Mouse (Mus musculus) myocyte (in vitro differentiated cells): ENCODE data around the gene Rpusd4. TPM values are rescaled to one million over a fixed set of nuclear protein-coding genes. Genes with fewer than 3 reads are reported as not detected.

ENCODE experiments used
- H3K27me3 ChIP-seq: one replicate; pipeline ENCODE4 v1.6.1; 2011; ENCODE audit not compliant: control insufficient read depth, insufficient read depth, insufficient read length
- H3K36me3 ChIP-seq: one replicate; pipeline ENCODE4 v1.6.1; 2011; ENCODE audit not compliant: control insufficient read depth, insufficient read depth
- H3K4me2 ChIP-seq: one replicate; pipeline ENCODE4 v1.6.1; 2011; ENCODE audit warnings: low read depth, control low read depth
- H3K4me3 ChIP-seq: one replicate; pipeline ENCODE4 v1.5.1; 2011; ENCODE audit warnings: mild to moderate bottlenecking, control low read depth, moderate library complexity
- H3K79me2 ChIP-seq: one replicate; pipeline ENCODE4 v1.6.1; 2011; ENCODE audit not compliant: control insufficient read depth, insufficient read depth
- H3ac ChIP-seq: one replicate; pipeline ENCODE4 v1.6.1; 2011; ENCODE audit not compliant: control insufficient read depth, insufficient read length
- CEBPB ChIP-seq: IDR thresholded peaks from 2 replicates; pipeline ENCODE4 v1.6.1; 2011; ENCODE audit warnings: mild to moderate bottlenecking, moderate library complexity; ENCODE audit not compliant: poor library complexity, insufficient read depth, severe bottlenecking
- E2F4 ChIP-seq: IDR thresholded peaks from one replicate; pipeline ENCODE4 v1.6.1; 2011; ENCODE audit warnings: mild to moderate bottlenecking, control low read depth, moderate library complexity; ENCODE audit not compliant: insufficient read depth
- MAX ChIP-seq: IDR thresholded peaks from one replicate; pipeline ENCODE4 v1.6.1; 2011; ENCODE audit warnings: low read depth, mild to moderate bottlenecking, control low read depth
- MYOD1 ChIP-seq, 3 experiments: IDR thresholded peaks; one replicate each; pipeline ENCODE4 v1.6.1; 2011; ENCODE audit warnings: control low read depth in 2 of 3, low read depth in 2 of 3, mild to moderate bottlenecking in 2 of 3, moderate library complexity in 1 of 3; ENCODE audit not compliant: insufficient read length in 2 of 3, control insufficient read depth in 1 of 3
- MYOG ChIP-seq, 3 experiments: IDR thresholded peaks; one replicate each; pipeline ENCODE4 v1.6.1; 2011; ENCODE audit warnings: control low read depth in 2 of 3, low read depth in 2 of 3, mild to moderate bottlenecking in 2 of 3; ENCODE audit not compliant: insufficient read length in 2 of 3, control insufficient read depth in 1 of 3, insufficient read depth in 1 of 3
- POLR2A ChIP-seq: IDR thresholded peaks from one replicate; pipeline ENCODE4 v1.6.1; 2011; ENCODE audit warnings: low read depth, mild to moderate bottlenecking, control low read depth, moderate library complexity; ENCODE audit not compliant: insufficient read length
- POLR2AphosphoS2 ChIP-seq: IDR thresholded peaks from one replicate; pipeline ENCODE4 v1.6.1; 2011; ENCODE audit warnings: low read depth, control low read depth; ENCODE audit not compliant: insufficient read length
- REST ChIP-seq: IDR thresholded peaks from one replicate; pipeline ENCODE4 v1.6.1; 2011; ENCODE audit warnings: mild to moderate bottlenecking, control low read depth, moderate library complexity; ENCODE audit not compliant: insufficient read depth, insufficient read length
- SRF ChIP-seq: IDR thresholded peaks from one replicate; pipeline ENCODE4 v1.6.1; 2011; ENCODE audit warnings: low read depth; ENCODE audit not compliant: control insufficient read depth, insufficient read length
- TCF12 ChIP-seq: IDR thresholded peaks from one replicate; pipeline ENCODE4 v1.6.1; 2011; ENCODE audit warnings: mild to moderate bottlenecking, control low read depth; ENCODE audit not compliant: poor library complexity, insufficient read depth, severe bottlenecking
- TCF3 ChIP-seq: IDR thresholded peaks from one replicate; pipeline ENCODE4 v1.6.1; 2011; ENCODE audit warnings: low read depth, control low read depth; ENCODE audit not compliant: insufficient read length
- USF1 ChIP-seq: IDR thresholded peaks from one replicate; pipeline ENCODE4 v1.6.1; 2011; ENCODE audit warnings: low read depth, mild to moderate bottlenecking, control low read depth, moderate library complexity
- polyA plus RNA-seq: library from polyadenylated mRNA; unstranded; fragments of >200 nt; fragmentation: generic; extraction: Trizol; gene quantifications from one replicate; pipeline ENCODE4 v1.2.1, GENCODE M21; 2012; ENCODE audit warnings: missing spikeins

The Rpusd4 gene
- polyA plus RNA-seq, 1 experiment, result 13.2 TPM

DNA sequence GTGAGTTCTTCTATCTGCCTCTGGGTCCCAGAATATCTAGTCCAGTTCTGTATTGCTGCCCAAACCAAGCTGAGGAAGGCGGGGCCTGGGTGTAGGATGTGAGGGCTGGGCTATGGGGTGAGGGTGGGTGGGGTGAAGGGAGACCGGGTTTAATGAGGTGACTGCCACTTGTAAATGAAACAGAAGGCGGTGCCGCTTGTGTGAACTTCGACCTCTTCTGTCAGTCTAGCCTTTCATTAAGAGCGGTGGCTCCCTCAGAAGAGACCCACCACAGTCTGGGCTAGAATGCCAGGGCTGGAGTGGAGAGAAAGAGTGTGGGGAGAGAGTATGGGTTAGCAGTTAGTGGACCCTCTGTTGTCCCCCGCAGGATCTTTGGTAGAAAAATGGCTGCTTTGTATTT lies 22.3 kb downstream of the Rpusd4 start:
- Histone ChIP-seq H3K4me2 (no peak overlapping the region), H3ac (no peak overlapping the region), H3K36me3 (no peaks in the 10 kb centered on the region), H3K27me3 (no peaks in the 10 kb centered on the region), H3K79me2 (no peaks in the 10 kb centered on the region), H3K4me3 (no peak overlapping the region)
- no peak for TF ChIP-seq REST
- TF ChIP-seq POLR2AphosphoS2, result no peak
- TF ChIP-seq CEBPB, result no peak
- no peak for TF ChIP-seq TCF12
- no peak for TF ChIP-seq POLR2A
- no peak for TF ChIP-seq MYOD1 (IDR thresholded peaks at IDR 0.05; ENCODE audit: control insufficient read depth in 1 of 3, insufficient read length in 2 of 3, low read depth in 2 of 3)
- TF ChIP-seq TCF3, result no peak
- TF ChIP-seq MAX, result no peak
- no peak for TF ChIP-seq USF1
- no peak for TF ChIP-seq E2F4
- no peak for TF ChIP-seq MYOG (IDR thresholded peaks at IDR 0.05; ENCODE audit: control insufficient read depth in 1 of 3, insufficient read depth in 1 of 3, insufficient read length in 2 of 3, low read depth in 2 of 3)
- no peak for TF ChIP-seq SRF

DNA sequence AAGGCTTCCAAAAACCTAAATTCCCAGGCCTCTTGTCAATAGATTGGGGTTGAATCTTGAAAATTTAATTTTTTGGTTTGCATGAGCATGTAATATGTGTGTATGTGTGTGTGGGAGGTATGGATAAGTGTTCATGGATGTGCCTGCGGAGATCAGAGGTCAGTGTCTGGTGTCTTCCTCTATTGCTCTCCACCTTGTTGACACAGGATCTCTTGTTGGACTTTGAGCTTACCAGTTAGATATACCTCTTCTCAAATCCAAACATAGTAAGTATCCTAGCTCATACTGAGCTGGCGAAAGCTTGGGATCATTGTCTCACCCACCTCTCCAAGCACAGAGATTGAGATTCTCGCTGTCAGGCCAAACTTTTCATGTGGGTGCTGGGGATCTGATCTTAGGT lies 22.8 kb downstream of the Rpusd4 start:
- Histone ChIP-seq H3K4me2 (no peak overlapping the region), H3K4me3 (no peak overlapping the region), H3K79me2 (no peaks in the 10 kb centered on the region), H3K27me3 (no peaks in the 10 kb centered on the region), H3ac (no peak overlapping the region), H3K36me3 (no peaks in the 10 kb centered on the region)
- TF ChIP-seq TCF3 (no peak), POLR2A (no peak), MYOG (IDR thresholded peaks at IDR 0.05; ENCODE audit: control insufficient read depth in 1 of 3, insufficient read depth in 1 of 3, insufficient read length in 2 of 3, low read depth in 2 of 3) (no peak), SRF (no peak), CEBPB (no peak), MAX (no peak), TCF12 (no peak), MYOD1 (IDR thresholded peaks at IDR 0.05; ENCODE audit: control insufficient read depth in 1 of 3, insufficient read length in 2 of 3, low read depth in 2 of 3) (no peak), REST (no peak), E2F4 (no peak), POLR2AphosphoS2 (no peak), USF1 (no peak)

DNA sequence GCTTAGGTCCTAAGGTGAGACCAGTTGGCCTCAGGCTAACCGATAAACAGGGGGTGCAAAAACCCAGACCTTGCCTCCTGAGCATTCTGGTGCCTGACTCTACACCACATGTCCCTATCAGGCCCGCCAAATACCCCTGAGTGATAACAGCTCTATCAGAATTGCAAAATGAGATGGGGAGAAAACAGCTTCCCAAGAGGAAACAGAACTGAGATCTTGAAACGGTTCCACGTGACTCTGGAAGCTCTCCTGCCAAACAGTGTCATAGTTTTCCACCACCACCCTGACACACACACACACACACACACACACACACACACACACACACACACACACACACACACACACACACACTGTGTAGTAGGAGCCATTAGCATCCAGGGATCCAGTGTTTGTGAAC lies 23.3 kb downstream of the Rpusd4 start:
- Histone ChIP-seq H3K79me2 (no peaks in the 10 kb centered on the region), H3K4me3 (no peak overlapping the region), H3K4me2 (no peak overlapping the region), H3K36me3 (no peaks in the 10 kb centered on the region), H3ac (no peak overlapping the region), H3K27me3 (no peaks in the 10 kb centered on the region)
- TF ChIP-seq SRF (no peak), TCF3 (no peak), POLR2AphosphoS2 (no peak), MYOD1 (IDR thresholded peaks at IDR 0.05; ENCODE audit: control insufficient read depth in 1 of 3, insufficient read length in 2 of 3, low read depth in 2 of 3) (no peak), POLR2A (no peak), REST (no peak), E2F4 (no peak), MAX (no peak), CEBPB (no peak), USF1 (no peak), MYOG (IDR thresholded peaks at IDR 0.05; ENCODE audit: control insufficient read depth in 1 of 3, insufficient read depth in 1 of 3, insufficient read length in 2 of 3, low read depth in 2 of 3) (no peak), TCF12 (no peak)

DNA sequence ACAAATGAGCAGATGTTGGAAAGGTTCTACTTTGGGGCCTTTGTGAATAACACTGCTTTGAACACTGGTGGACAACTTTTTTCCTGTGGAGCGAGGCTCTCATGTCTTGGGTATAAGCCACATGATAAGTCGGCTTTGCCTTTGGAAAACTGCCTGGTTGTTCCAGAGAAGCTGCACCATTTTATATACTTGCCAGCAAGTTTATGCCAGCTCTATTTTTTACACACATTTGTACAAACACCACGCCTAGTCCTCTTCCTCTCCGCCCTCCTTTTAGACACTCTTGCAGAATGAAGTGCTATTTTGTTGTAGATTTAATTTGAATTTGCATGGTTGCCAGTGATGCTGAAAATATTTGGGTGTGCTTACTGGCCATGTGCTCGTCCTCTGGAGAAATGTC lies 25.8 kb downstream of the Rpusd4 start:
- no peak for TF ChIP-seq CEBPB
- no peak for TF ChIP-seq TCF3
- TF ChIP-seq TCF12, result no peak
- no peak for TF ChIP-seq REST
- TF ChIP-seq POLR2AphosphoS2, result no peak
- no peak for TF ChIP-seq E2F4
- no peak for TF ChIP-seq MAX
- no peak for TF ChIP-seq USF1
- no peak for TF ChIP-seq MYOD1 (IDR thresholded peaks at IDR 0.05; ENCODE audit: control insufficient read depth in 1 of 3, insufficient read length in 2 of 3, low read depth in 2 of 3)
- H3K36me3 ChIP-seq, result no peaks in the 10 kb centered on the region
- H3K79me2 ChIP-seq, result no peaks in the 10 kb centered on the region
- H3ac ChIP-seq, result no peak overlapping the region
- H3K4me3 ChIP-seq, result no peak overlapping the region
- H3K27me3 ChIP-seq, result no peaks in the 10 kb centered on the region
- no peak overlapping the region for H3K4me2 ChIP-seq

DNA sequence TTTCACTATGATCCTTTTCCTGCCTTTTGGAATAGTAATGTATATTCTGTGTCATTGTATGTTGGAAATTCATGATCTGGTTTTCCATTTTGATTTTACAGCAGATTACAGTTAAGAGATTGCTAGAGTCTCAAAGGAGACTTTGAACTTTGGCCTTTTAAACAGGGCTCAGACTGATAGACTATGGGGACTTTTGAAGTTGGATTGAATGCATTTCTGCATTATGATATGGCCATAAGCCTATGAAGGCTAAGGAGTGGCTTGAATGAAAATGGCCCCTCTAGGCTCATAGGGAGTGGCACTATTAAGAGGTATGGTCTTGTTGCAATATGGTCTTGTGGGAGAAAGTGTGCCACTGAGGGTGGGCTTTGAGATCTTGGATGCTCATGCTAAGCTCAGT lies 30.1 kb downstream of the Rpusd4 start:
- H3ac ChIP-seq, result no peak overlapping the region
- H3K4me3 ChIP-seq, result no peak overlapping the region
- H3K36me3 ChIP-seq, result no peaks in the 10 kb centered on the region
- no peaks in the 10 kb centered on the region for H3K79me2 ChIP-seq
- no peak overlapping the region for H3K4me2 ChIP-seq
- H3K27me3 ChIP-seq, result no peaks in the 10 kb centered on the region
- no peak for TF ChIP-seq E2F4
